Mouse (Mus musculus) layer of hippocampus, adult 11-12 months (tissue): ENCODE results near the gene Arhgef12.

Source experiments
- DNase-seq: peaks from one replicate; pipeline ENCODE4 v3.0.0; 2022; ENCODE audit warnings: low spot score

Arhgef12 gene

GRCm38 (mm10) chr9:43076163-43076562 is 30.9 kb downstream of the Arhgef12 start:
- no peak for DNase-seq

- DNase-seq, result no peak
Measured at GRCm38 (mm10) chr9:43074611-43075010, 32.4 kb downstream of the Arhgef12 start.

- no peak for DNase-seq
Measured at GRCm38 (mm10) chr9:43071741-43072140, 35.3 kb downstream of the Arhgef12 start.

GRCm38 (mm10) chr9:43071176-43071575 is 35.9 kb downstream of the Arhgef12 start:
- no peak for DNase-seq

- no peak for DNase-seq
Measured at GRCm38 (mm10) chr9:43070566-43070965, 36.5 kb downstream of the Arhgef12 start.

- no peak for DNase-seq
Measured at GRCm38 (mm10) chr9:43070153-43070552, 36.9 kb downstream of the Arhgef12 start.

GRCm38 (mm10) chr9:43067896-43068295 is 39.1 kb downstream of the Arhgef12 start:
- no peak for DNase-seq

- DNase-seq, result no peak
Measured at GRCm38 (mm10) chr9:43065231-43065630, 41.8 kb downstream of the Arhgef12 start.

GRCm38 (mm10) chr9:43061545-43061944 is 45.5 kb downstream of the Arhgef12 start:
- DNase-seq, result peak; percentile 12

GRCm38 (mm10) chr9:43050391-43050790 is 56.6 kb downstream of the Arhgef12 start:
- no peak for DNase-seq

GRCm38 (mm10) chr9:43044481-43044880 is 62.6 kb downstream of the Arhgef12 start:
- DNase-seq, result no peak

GRCm38 (mm10) chr9:43038466-43038865 is 68.6 kb downstream of the Arhgef12 start:
- no peak for DNase-seq

- DNase-seq, result no peak
Measured at GRCm38 (mm10) chr9:43035208-43035607, 71.8 kb downstream of the Arhgef12 start.

- no peak for DNase-seq
Measured at GRCm38 (mm10) chr9:43034273-43034672, 72.8 kb downstream of the Arhgef12 start.

- no peak for DNase-seq
Measured at GRCm38 (mm10) chr9:43027757-43028156, 79.3 kb downstream of the Arhgef12 start.

- no peak for DNase-seq
Measured at GRCm38 (mm10) chr9:43021515-43022251, 85.4 kb downstream of the Arhgef12 start.

- no peak for DNase-seq
Measured at GRCm38 (mm10) chr9:43019656-43020055, 87.4 kb downstream of the Arhgef12 start.

- no peak for DNase-seq
Measured at GRCm38 (mm10) chr9:43015786-43016185, 91.3 kb downstream of the Arhgef12 start.

- peak; percentile 18 for DNase-seq
Measured at GRCm38 (mm10) chr9:43015366-43015765, 91.7 kb downstream of the Arhgef12 start.

- DNase-seq, result no peak
Measured at GRCm38 (mm10) chr9:43014886-43015285, 92.2 kb downstream of the Arhgef12 start.

- DNase-seq, result no peak
Measured at GRCm38 (mm10) chr9:43012541-43012940, 94.5 kb downstream of the Arhgef12 start.

- peak; percentile 55 for DNase-seq
Measured at GRCm38 (mm10) chr9:43011061-43011460, 96.0 kb downstream of the Arhgef12 start.

- DNase-seq, result no peak
Measured at GRCm38 (mm10) chr9:43003881-43004280, 103.2 kb downstream of the Arhgef12 start.

- DNase-seq, result no peak
Measured at GRCm38 (mm10) chr9:43003017-43003416, 104.0 kb downstream of the Arhgef12 start.
